Mouse (Mus musculus) G1E-ER4 (cell line): ENCODE results near the gene Zeb2. TPM values are rescaled to one million over a fixed set of nuclear protein-coding genes. Genes with fewer than 3 reads are reported as not detected.

Source experiments
- GATA1 ChIP-seq: IDR thresholded peaks from one replicate; pipeline ENCODE4 v1.8.0; 2012; ENCODE audit warnings: low read length, inconsistent platforms
- polyA plus RNA-seq: library from polyadenylated mRNA; stranded (reverse); fragments of >175 nt; gene quantifications from 2 replicates; pipeline ENCODE4 v1.2.3, GENCODE M21; 2012

Zeb2 gene
- polyA plus RNA-seq, 1 experiment, result 7.6 TPM

GRCm38 (mm10) chr2:45104511-45105055 is 12.6 kb downstream of the Zeb2 start:
- no peak for TF ChIP-seq GATA1

GRCm38 (mm10) chr2:45104066-45104465 is 13.1 kb downstream of the Zeb2 start:
- no peak for TF ChIP-seq GATA1

- no peak for TF ChIP-seq GATA1
Observed at GRCm38 (mm10) chr2:45103021-45103983, 13.9 kb downstream of the Zeb2 start.

- no peak for TF ChIP-seq GATA1
Observed at GRCm38 (mm10) chr2:45102191-45102638, 15.0 kb downstream of the Zeb2 start.

GRCm38 (mm10) chr2:45101586-45101985 is 15.6 kb downstream of the Zeb2 start:
- TF ChIP-seq GATA1, result no peak

- TF ChIP-seq GATA1, result no peak
Observed at GRCm38 (mm10) chr2:45101040-45101439, 16.2 kb downstream of the Zeb2 start.

- no peak for TF ChIP-seq GATA1
Observed at GRCm38 (mm10) chr2:45100628-45101027, 16.6 kb downstream of the Zeb2 start.

GRCm38 (mm10) chr2:45100017-45100416 is 17.2 kb downstream of the Zeb2 start:
- TF ChIP-seq GATA1, result no peak

GRCm38 (mm10) chr2:45099081-45099480 is 18.1 kb downstream of the Zeb2 start:
- no peak for TF ChIP-seq GATA1

GRCm38 (mm10) chr2:45097969-45098368 is 19.2 kb downstream of the Zeb2 start:
- TF ChIP-seq GATA1, result no peak

- TF ChIP-seq GATA1, result no peak
Observed at GRCm38 (mm10) chr2:45096638-45097247, 20.5 kb downstream of the Zeb2 start.

- TF ChIP-seq GATA1, result no peak
Observed at GRCm38 (mm10) chr2:45095825-45096224, 21.4 kb downstream of the Zeb2 start.

GRCm38 (mm10) chr2:45094371-45094967 is 22.7 kb downstream of the Zeb2 start:
- no peak for TF ChIP-seq GATA1

GRCm38 (mm10) chr2:45093479-45093878 is 23.7 kb downstream of the Zeb2 start:
- TF ChIP-seq GATA1, result no peak

- TF ChIP-seq GATA1, result no peak
Observed at GRCm38 (mm10) chr2:45092654-45093053, 24.5 kb downstream of the Zeb2 start.
